Comparison of ENCODE assay signal across 12 mouse cellular contexts in the genomic region with DNA sequence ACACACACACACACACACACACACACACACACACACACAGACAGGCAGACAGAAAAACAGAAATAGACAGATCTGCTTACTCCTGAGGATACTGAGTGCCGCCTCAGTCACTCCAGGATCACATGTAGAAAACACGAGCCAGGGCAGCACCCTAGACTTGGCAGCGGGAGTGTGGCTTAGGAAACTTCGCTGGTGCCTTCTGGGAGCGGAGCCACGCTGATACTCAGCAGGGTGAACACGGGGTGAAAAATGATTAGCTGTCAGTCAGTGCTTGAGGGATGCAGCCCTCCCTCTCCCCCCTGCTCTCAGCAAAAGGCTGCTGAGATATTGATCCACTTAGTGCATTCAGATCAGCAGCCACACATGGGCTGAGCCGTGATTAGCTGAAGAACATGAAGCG.
DNase-seq lines count a peak whose midpoint lies in the region.
"Had no signal": no experiment of that assay in that cellular context is flagged by ENCODE, and none has a peak within 500 bp of the region (broad histone marks: within the 10 kb centered on the region; RNA-seq: fewer than 3 reads in every experiment).

No protein-coding gene starts in this region.

- no peak overlapping the region for H3K4me3 ChIP-seq in limb, embryonic 10.5 days
- H3K4me3 ChIP-seq: left cerebral cortex, adult 2 months; myocyte had no signal

- peaks cover 14% of the 10 kb centered on the region; the same call in 1 of the 2 replicates for H3K27me3 ChIP-seq in limb, embryonic 10.5 days (ENCODE audit: low read depth, poor library complexity, severe bottlenecking)

- 81% methylated on average over 9 of the region's 9 CpGs for WGBS in limb, embryonic 10.5 days

- peaks cover 54% of the 10 kb centered on the region for H3K4me1 ChIP-seq in limb, embryonic 10.5 days

- H3K36me3 ChIP-seq in limb, embryonic 10.5 days = no peaks in the 10 kb centered on the region

- H3K9me3 ChIP-seq in limb, embryonic 10.5 days (replicated peaks) = no peaks in the 10 kb centered on the region

- DNase-seq in kidney, adult 11 months = peak; percentile 31
- DNase-seq in kidney, postnatal 4 days = no peak
- DNase-seq in adrenal gland, postnatal 10 days = peak; percentile 60
- peak; percentile 38 to 66 for DNase-seq in gastrocnemius, adult 8-10 months (ENCODE audit: low spot score in 2 of 2)
- DNase-seq in lung, postnatal 14 days = peak; percentile 14
- no peak for DNase-seq in limb, embryonic 10.5 days (ENCODE audit: low spot score)
- DNase-seq in thymus, postnatal 10 days (ENCODE audit: low spot score in 2 of 2) = no peak
- no peak for DNase-seq in urinary bladder, adult 2 months (ENCODE audit: low spot score)
- DNase-seq: right cerebral cortex, postnatal 4 days; thymus, adult 2 months had no signal

- no peak overlapping the region for H3K27ac ChIP-seq in limb, embryonic 10.5 days
- H3K27ac ChIP-seq: left cerebral cortex, adult 2 months had no signal

Comparison
In these comparisons a context has a peak if more than half of its experiments do, and no peak if none do; other contexts are left out.
1. DNase-seq: peak in kidney, adult 11 months (single experiment), adrenal gland, postnatal 10 days (single experiment), gastrocnemius, adult 8-10 months (2 of 2) and lung, postnatal 14 days (single experiment); none in kidney, postnatal 4 days (0 of 2), limb, embryonic 10.5 days (single experiment), thymus, postnatal 10 days (0 of 2) and urinary bladder, adult 2 months (single experiment).